Mouse (Mus musculus) gastrocnemius, adult 2 months (tissue): Measurements from ENCODE around the gene Abhd8. TPM values are rescaled to one million over a fixed set of nuclear protein-coding genes. Genes with fewer than 3 reads are reported as not detected.

Experiments used
- DNase-seq: peaks from one replicate; pipeline ENCODE4 v3.0.0; 2022
- H3K27ac ChIP-seq: fragments of 200-600 bp; 2 replicates; pipeline ENCODE4 v1.8.1; 2022; ENCODE audit warnings: mild to moderate bottlenecking
- H3K4me3 ChIP-seq: fragments of 200-600 bp; 2 replicates; pipeline ENCODE4 v1.8.1; 2022; ENCODE audit warnings: mild to moderate bottlenecking, moderate library complexity
- CTCF ChIP-seq: fragments of 200-600 bp; IDR thresholded peaks from 2 replicates; pipeline ENCODE4 v1.8.1; 2022; ENCODE audit warnings: antibody characterized with exemption, mild to moderate bottlenecking, moderate library complexity
- intact Hi-C: fragments of 180-260 bp; cut with DNase I; formaldehyde crosslinking; loops from one replicate; pipeline ENCODE4 v1.15.1; 2025
- total RNA-seq, 2 experiments: library from RNA; stranded (reverse); gene quantifications; 2 replicates each; pipeline ENCODE4 v1.2.3; 2021

Gene Abhd8
- total RNA-seq, 2 experiments from 2014 or later, result 22.5 to 24.9 TPM

DNA sequence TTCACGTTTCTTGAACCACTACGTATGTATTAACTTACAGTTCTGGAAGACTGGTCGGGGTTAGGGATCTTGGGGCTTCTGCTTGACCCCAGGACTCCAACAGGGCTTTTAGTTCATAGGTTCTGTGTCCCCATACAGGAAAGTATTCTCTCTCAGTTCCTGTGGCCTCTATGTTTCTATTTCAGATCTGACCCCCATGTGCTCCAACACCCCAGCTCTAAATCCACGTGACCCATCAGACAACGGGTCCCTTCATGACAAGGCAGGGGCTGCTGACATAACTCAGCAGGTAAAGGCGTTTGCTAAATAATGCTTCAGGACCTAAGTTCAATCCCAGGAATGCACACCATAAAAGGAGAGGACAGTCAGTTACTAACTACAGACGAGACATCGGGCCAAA lies 2.3 kb upstream of the Abhd8 start:
- intact Hi-C loops, result loop anchor here (5.0 kb wide), 1 partner anchor 88 kb away; no protein-coding TSS in a partner anchor
- peak overlapping the region; percentile 89 for H3K4me3 ChIP-seq
- no peak for DNase-seq
- no peak for TF ChIP-seq CTCF
- peak overlapping the region; percentile 95 for H3K27ac ChIP-seq

DNA sequence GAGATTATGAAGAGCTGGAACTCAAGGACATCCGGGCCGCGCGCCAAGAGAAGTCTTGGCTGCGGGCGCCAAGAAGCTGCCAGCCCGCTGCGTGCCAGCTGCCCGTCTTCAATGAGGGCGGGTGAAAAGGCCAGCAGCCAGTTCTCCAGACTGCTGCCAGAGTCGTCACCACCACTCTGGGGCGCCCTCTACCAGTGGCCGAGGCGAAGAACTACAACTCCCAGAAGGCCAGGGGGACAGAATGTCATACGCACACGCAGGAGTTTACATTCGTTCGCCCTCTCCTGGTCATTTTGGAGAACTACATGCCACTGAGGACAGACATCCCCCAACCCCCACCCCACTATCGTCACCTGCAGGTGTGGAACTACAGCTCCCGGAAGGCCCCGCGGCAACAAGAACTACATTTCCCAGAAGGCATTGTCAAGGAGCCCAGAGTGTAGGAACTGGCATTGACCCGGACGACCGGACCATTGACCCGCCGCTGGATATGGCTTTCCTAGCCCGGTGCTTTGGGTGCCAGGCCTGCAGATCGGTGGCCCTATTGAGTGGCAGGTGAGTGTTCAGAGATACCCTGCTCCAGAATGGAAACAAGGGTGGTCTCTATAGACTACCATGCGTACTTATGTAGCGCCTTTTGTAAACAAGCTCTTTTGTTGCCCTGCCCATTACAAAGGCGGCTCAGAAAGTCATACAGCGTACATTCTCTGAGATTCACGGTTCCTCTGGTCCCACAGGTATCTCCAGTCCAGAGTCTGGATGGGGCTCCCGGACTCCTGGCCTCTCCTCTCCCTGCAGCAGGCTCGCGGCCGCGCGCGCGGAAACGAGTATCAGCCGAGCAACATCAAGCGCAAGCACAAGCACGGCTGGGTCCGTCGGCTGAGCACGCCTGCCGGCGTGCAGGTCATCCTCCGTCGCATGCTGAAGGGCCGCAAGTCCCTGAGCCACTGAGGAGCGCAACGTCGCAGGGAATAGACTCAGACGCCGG lies 1.4 kb upstream of the Abhd8 start, which contains the start of gene Mrpl34:
Gene Mrpl34 (plus strand): TSS at position 447 of the 988 bp plus-strand sequence.
- peak within 1 kb of the TSS; percentile 89 for H3K4me3 ChIP-seq
- TF ChIP-seq CTCF, result peak; percentile 99; the same call in 1 of the 2 replicates
- intact Hi-C loops, result loop anchor here (5.0 kb wide), 1 partner anchor 88 kb away; no protein-coding TSS in a partner anchor
- H3K27ac ChIP-seq, result peak within 1 kb of the TSS; percentile 95
- peak; percentile 98 for DNase-seq

DNA sequence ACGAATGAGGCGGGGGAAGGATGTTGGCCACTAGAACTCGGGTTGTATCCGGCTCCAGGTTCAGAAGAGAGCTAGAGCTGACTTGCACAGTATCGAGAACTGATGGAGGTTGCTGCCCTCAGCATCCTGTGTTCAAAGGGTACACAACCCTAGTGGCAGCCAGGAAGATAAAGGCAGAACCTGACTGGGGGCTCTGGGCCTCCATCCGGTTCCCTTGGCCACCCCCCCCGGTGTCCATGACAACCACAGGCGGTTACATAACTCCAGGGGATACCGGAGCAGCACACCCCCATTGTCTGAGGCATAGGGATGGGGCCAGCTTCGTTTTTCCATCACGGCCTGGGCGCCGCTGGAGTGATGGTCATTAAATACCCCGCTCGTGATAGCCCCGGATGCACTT lies 669 bp downstream of the Abhd8 start:
- no peak for TF ChIP-seq CTCF
- intact Hi-C loops, result loop anchor here (2.0 kb wide), 1 partner anchor 20 kb away; no protein-coding TSS in a partner anchor
- DNase-seq, result no peak
- peak overlapping the region; percentile 83 for H3K4me3 ChIP-seq
- peak overlapping the region; percentile 95 for H3K27ac ChIP-seq

DNA sequence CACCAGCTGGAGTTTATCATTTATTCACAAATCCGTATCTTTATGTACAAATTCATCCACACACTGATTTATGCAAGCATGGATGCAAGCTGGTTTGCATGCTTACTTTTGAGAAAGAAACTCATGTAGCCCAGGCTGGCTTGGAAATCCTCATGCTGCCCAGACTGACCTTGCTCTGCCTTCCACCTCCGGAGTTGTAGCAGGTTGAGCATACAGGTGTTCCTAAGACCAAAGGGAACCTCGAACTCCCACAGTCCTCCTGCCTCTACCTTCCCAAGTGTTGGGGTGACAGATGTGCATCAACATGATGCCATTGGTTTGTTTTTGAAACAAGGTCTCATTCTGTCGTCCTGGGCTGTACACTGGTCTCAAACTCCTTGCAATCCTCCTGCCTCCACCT lies 1.3 kb downstream of the Abhd8 start:
- DNase-seq, result peak; percentile 13
- no peak for TF ChIP-seq CTCF
- intact Hi-C loops, result loop anchor here (2.0 kb wide), 1 partner anchor 19 kb away; no protein-coding TSS in a partner anchor
- Histone ChIP-seq H3K27ac (no peak overlapping the region), H3K4me3 (peak overlapping the region; percentile 83; the same call in 1 of the 2 replicates)

DNA sequence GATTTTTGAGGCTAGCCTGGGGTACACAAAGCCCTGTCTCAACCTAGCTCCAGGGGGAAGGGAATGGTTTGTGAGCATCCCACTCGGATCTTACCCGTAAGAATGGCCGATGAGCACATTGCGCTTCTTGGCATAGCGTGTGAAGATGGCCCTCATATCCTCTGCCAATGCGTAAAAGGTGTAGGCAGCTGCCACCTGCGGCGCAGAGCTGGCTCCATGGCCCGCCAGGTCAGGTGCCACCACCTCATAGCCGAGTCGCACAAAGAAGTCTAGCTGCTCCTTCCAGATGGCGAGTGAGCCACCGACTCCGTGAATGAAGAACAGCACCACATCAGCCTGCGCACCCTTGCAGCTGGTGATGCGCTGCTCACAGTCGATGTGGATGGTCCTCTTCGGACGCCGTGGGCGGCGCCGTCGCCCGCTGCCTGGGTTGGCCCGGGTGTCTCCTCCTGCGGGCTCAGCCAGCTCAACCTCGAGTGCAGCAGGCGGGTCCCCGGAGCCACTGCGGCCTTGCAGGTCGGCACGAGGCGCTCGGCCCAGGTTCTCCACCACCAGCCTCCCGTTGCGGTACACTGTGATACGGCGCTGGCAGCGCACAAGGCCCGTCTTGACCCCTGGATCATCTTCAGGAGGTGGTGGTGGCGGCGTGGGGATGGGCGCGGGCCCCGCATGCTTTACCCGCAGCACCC lies 2.2 kb downstream of the Abhd8 start:
- DNase-seq, result peak; percentile 24
- Histone ChIP-seq H3K4me3 (no peak overlapping the region), H3K27ac (no peak overlapping the region)
- intact Hi-C loops, result no loop called here
- TF ChIP-seq CTCF, result no peak

DNA sequence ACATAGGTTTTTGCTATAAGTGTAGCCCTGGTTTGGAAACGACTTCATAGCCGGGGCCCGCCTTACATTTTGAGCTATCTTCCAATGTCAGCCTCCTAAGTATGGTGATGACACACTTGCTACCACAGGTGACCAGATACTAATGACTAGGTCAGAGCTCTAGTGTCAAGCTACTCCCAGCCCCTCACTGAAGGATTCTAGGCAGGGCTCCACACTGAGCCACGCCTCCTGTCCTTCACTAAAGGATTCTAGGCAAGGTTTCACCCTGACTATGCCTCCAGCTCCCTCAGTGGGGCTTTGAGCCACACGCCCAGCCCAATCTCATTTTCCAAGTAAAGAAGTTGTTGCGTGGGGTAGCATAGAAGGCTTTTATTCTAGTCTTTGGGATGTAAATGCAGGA lies 2.7 kb downstream of the Abhd8 start:
- no peak overlapping the region for H3K4me3 ChIP-seq
- peak; percentile 11 for DNase-seq
- no peak for TF ChIP-seq CTCF
- intact Hi-C loops, result no loop called here
- no peak overlapping the region for H3K27ac ChIP-seq

DNA sequence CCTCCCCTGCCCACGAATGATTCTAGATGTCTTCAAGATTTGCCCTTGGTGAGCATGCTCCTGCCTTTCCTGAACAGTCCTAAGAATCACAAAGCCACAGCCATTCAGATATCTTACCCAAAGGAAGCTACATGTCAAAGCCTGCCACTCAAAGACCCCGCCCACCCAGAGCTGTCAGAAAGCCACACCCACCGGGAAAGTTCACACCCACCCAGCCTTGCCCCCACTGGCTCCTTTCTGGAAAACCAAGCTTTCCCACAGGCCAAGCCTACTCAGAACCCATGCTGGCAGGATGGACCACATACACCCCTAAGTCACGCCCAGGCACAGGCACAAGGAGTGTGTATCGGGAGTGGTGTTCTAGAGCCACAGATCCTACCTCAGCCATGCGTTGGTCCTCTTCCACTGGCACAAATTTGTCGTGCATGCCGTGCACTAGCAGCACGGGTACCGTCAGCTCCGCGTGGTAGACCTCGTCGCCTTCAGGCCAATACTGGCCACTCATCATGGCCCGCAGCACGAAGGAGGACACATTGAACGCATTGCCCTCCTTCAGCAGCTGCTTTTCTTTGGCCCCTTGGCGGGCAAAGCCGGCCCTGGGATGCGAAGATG lies 5.7 kb downstream of the Abhd8 start:
- DNase-seq, result peak; percentile 15
- H3K27ac ChIP-seq, result no peak overlapping the region
- intact Hi-C loops, result no loop called here
- no peak overlapping the region for H3K4me3 ChIP-seq
- TF ChIP-seq CTCF, result no peak

DNA sequence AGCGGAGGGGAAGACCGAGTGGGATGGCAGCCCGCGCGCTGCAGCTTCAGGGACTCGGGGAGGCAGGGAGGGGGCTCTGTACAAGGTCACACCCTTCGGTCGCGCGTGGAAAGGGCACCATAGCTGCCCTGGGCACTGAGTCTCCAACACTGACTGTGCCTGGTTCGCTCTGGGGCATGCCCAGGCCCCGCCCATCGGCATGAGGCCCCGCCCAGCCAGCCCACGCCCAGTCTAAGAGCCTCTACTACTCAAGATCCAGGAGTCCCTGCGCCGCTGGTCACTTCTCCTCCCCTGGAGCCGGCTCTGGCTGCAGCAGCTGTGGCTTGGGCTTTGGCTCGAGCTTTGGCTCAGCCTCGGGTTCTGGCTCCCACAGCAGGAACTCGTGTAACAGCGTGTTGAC lies 6.5 kb downstream of the Abhd8 start:
- DNase-seq, result peak; percentile 39
- no peak overlapping the region for H3K27ac ChIP-seq
- no peak for TF ChIP-seq CTCF
- intact Hi-C loops, result no loop called here
- H3K4me3 ChIP-seq, result no peak overlapping the region

DNA sequence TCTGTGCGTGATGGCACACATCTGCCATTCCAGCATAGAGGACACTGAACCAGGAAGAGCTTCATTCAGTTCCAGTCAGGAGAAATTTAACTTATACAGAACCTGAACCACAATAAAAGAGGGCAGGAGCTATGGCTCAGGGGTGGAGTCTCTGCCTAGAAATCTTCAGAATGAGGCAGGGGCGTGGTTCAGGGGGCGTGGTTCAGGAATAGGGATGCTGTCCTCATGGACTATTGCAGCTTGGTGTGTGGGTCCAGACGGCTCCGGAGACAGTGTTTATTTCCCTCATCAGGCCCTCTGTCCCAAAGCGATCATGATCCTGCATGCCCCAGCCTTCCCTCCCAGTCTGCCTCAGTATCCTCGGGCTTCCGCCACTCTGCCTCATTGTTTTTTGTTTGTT lies 8.8 kb downstream of the Abhd8 start:
- Histone ChIP-seq H3K4me3 (no peak overlapping the region), H3K27ac (no peak overlapping the region)
- DNase-seq, result no peak
- no peak for TF ChIP-seq CTCF
- intact Hi-C loops, result no loop called here

DNA sequence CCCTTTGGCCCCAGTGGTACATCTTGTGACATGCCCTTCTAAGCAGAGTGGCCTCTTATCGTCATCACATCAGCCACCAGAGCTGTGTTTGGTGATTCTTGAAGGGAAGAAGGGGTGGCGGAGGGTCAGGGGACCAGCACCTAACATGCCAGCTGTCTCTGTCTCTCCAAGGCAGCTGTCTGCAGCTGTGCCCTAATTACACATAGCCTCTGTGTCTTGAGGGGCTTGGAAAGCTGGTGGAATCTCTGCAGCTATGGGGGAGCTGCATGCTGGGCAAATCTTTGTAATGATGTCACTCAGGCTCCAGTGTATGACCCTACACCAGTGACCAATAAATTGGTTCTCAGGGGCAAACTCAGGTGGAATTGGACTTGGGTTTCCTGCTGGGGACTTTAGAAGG lies 10.8 kb downstream of the Abhd8 start:
- intact Hi-C loops, result no loop called here
- no peak overlapping the region for H3K4me3 ChIP-seq
- no peak for DNase-seq
- TF ChIP-seq CTCF, result no peak
- H3K27ac ChIP-seq, result no peak overlapping the region

DNA sequence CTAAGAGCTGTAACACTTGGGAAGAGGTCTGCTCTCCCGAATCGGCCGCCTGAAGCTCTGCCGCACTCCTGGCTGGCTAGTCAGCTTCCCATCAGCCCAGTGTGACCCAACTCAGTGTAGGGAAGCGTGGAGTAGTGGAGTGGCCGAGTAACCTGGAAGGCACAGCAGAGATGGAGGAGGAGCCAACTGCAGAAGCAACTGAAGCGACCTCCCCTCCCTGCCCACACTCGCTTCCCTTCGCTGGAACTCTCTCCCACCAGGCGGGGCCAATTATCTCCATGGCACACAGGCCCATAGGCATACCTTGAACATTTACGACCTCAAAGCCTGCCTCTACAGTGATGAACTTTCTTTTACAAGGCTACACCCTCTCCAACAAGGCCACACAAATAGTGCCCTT lies 11.7 kb downstream of the Abhd8 start:
- intact Hi-C loops, result no loop called here
- TF ChIP-seq CTCF, result no peak
- no peak overlapping the region for H3K27ac ChIP-seq

DNA sequence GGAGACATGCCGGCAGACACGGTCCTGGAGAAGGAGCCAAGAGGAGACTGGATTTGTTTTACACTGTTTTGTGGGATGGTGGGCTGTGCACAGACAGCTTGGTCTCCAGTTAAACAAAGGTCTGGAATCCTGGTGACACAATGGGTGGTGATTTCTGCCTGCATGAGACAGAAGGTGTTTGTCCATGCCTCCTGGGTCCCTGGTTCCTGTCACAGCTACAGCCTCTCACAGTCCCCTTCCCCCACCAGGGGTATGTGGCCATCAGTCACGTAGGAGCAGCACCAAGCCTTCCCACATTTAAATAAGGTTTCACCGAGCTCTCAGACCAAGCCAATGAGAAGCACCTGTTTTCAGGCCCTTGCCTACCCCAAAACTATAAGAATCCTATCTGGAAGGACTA lies 12.1 kb downstream of the Abhd8 start:
- Histone ChIP-seq H3K27ac (no peak overlapping the region), H3K4me3 (no peak overlapping the region)
- intact Hi-C loops, result no loop called here

More for the DNA sequence above, 11.7 kb downstream of the Abhd8 start:
- no peak for DNase-seq
- no peak overlapping the region for H3K4me3 ChIP-seq

More for the DNA sequence above, 12.1 kb downstream of the Abhd8 start:
- DNase-seq, result no peak
- no peak for TF ChIP-seq CTCF
